Mouse (Mus musculus): Measurements from ENCODE around the gene Mkrn2os.
A peak's percentile ranks its signal among the peaks of the same experiment; 100 is the strongest.
"Not testable (repeated sequence)": the region's sequence is repeated elsewhere in the genome, so short reads cannot be mapped to it uniquely, and the experiment has no call there.

The Mkrn2os gene

GRCm38 (mm10) chr6:115592458-115592857, at the start of gene Mkrn2os:
TSS of gene Mkrn2os (minus strand) at chr6:115592576.
- DNase-seq: no peak

GRCm38 (mm10) chr6:115638188-115638587, 45.8 kb upstream of the Mkrn2os start:
- not testable (repeated sequence) for DNase-seq

GRCm38 (mm10) chr6:115634015-115634414, 41.6 kb upstream of the Mkrn2os start:
- no peak for DNase-seq

GRCm38 (mm10) chr6:115631056-115631795, 38.9 kb upstream of the Mkrn2os start:
- DNase-seq: no peak

GRCm38 (mm10) chr6:115626121-115626520, 33.7 kb upstream of the Mkrn2os start:
- no peak for DNase-seq

- no peak for DNase-seq
Measured at GRCm38 (mm10) chr6:115620942-115621341, 28.6 kb upstream of the Mkrn2os start.

GRCm38 (mm10) chr6:115619818-115620217, 27.4 kb upstream of the Mkrn2os start:
- DNase-seq: no peak

- DNase-seq: no peak
Measured at GRCm38 (mm10) chr6:115615983-115616382, 23.6 kb upstream of the Mkrn2os start.

GRCm38 (mm10) chr6:115613793-115614192, 21.4 kb upstream of the Mkrn2os start:
- no peak for DNase-seq

GRCm38 (mm10) chr6:115610301-115610700, 17.9 kb upstream of the Mkrn2os start:
- no peak for DNase-seq

- DNase-seq: peak; percentile 22
Measured at GRCm38 (mm10) chr6:115609121-115609520, 16.7 kb upstream of the Mkrn2os start.

GRCm38 (mm10) chr6:115607429-115607828, 15.1 kb upstream of the Mkrn2os start:
- DNase-seq: no peak

GRCm38 (mm10) chr6:115606461-115606860, 14.1 kb upstream of the Mkrn2os start:
- DNase-seq: no peak

GRCm38 (mm10) chr6:115601715-115602523, 9.5 kb upstream of the Mkrn2os start, which contains the start of gene Mkrn2:
TSS of gene Mkrn2 (plus strand) at chr6:115601902.
- peak; percentile 88 for DNase-seq

- no peak for DNase-seq
Measured at GRCm38 (mm10) chr6:115601322-115601714, 8.9 kb upstream of the Mkrn2os start.

GRCm38 (mm10) chr6:115595667-115596066, 3.3 kb upstream of the Mkrn2os start:
- DNase-seq: no peak

- no peak for DNase-seq
Measured at GRCm38 (mm10) chr6:115594463-115594862, 2.1 kb upstream of the Mkrn2os start.

GRCm38 (mm10) chr6:115593252-115593651, 876 bp upstream of the Mkrn2os start:
- DNase-seq: no peak

- no peak for DNase-seq
Measured at GRCm38 (mm10) chr6:115591692-115592359, 550 bp downstream of the Mkrn2os start.

- no peak for DNase-seq
Measured at GRCm38 (mm10) chr6:115586321-115586720, 6.1 kb downstream of the Mkrn2os start.

- no peak for DNase-seq
Measured at GRCm38 (mm10) chr6:115584176-115584575, 8.2 kb downstream of the Mkrn2os start.

- DNase-seq: no peak
Measured at GRCm38 (mm10) chr6:115583430-115584125, 8.8 kb downstream of the Mkrn2os start.
